Mouse (Mus musculus) stomach, postnatal 0 days (tissue): ENCODE measurements around the gene Calr. TPM values are rescaled to one million over a fixed set of nuclear protein-coding genes. Genes with fewer than 3 reads are reported as not detected.

Experiments used
- ATAC-seq: fragments of 200-750 bp; cut with Nextera tagmentation; 2 replicates; pipeline ENCODE4 v1.8.0; 2017; ENCODE audit not compliant: low FRiP score, low TSS enrichment
- DNase-seq: peaks from one replicate; pipeline ENCODE4 v3.0.0-alpha.2; 2016; ENCODE audit warnings: low spot score
- H3K27ac ChIP-seq: fragments of 300-500 bp; sonication (generic); replicated peaks from 2 replicates; pipeline ENCODE4 v1.5.1; 2014; ENCODE audit warnings: mild to moderate bottlenecking, control low read depth
- H3K27me3 ChIP-seq: fragments of 300-500 bp; sonication (generic); 2 replicates; pipeline ENCODE4 v1.6.1; 2014; ENCODE audit warnings: low read length; ENCODE audit not compliant: control insufficient read depth, insufficient read depth
- H3K36me3 ChIP-seq: fragments of 300-500 bp; sonication (generic); 2 replicates; pipeline ENCODE4 v1.6.1; 2014; ENCODE audit warnings: low read length, mixed read lengths; ENCODE audit not compliant: control insufficient read depth, insufficient read depth
- H3K4me1 ChIP-seq: fragments of 300-500 bp; sonication (generic); replicated peaks from 2 replicates; pipeline ENCODE4 v1.6.1; 2014; ENCODE audit warnings: antibody characterized with exemption; ENCODE audit not compliant: control insufficient read depth, insufficient read depth
- H3K4me2 ChIP-seq: fragments of 300-500 bp; sonication (generic); replicated peaks from 2 replicates; pipeline ENCODE4 v1.6.1; 2014; ENCODE audit warnings: low read depth, mild to moderate bottlenecking, control low read depth, moderate library complexity
- H3K4me3 ChIP-seq: fragments of 300-500 bp; sonication (generic); 2 replicates; pipeline ENCODE4 v1.5.1; 2014; ENCODE audit warnings: low read depth, low read length, control low read depth
- H3K9ac ChIP-seq: fragments of 300-500 bp; sonication (generic); 2 replicates; pipeline ENCODE4 v1.6.1; 2014; ENCODE audit warnings: mild to moderate bottlenecking, low read length, control low read depth, mixed read lengths
- H3K9me3 ChIP-seq: fragments of 300-500 bp; sonication (generic); 2 replicates; pipeline ENCODE4 v1.6.1; 2016; ENCODE audit warnings: low read length; ENCODE audit not compliant: control insufficient read depth
- CTCF ChIP-seq: IDR thresholded peaks from 2 replicates; pipeline ENCODE4 v1.5.1; 2016; ENCODE audit warnings: antibody characterized with exemption, low read depth, mild to moderate bottlenecking, moderate library complexity
- EP300 ChIP-seq: optimal IDR thresholded peaks from 2 replicates; pipeline ENCODE3; 2016; ENCODE audit warnings: antibody characterized with exemption
- WGBS: fragments of 180-500 bp; shearing (Covaris S2); extraction: QIAGEN DNeasy Blood & Tissue Kit; methylation state at CpG from one replicate; pipeline ENCODE4 v1.1.7; 2014; 5-methylcytosine and 5-hydroxymethylcytosine counted together
- polyA plus RNA-seq: library from polyadenylated mRNA; unstranded; fragments of >200 nt; fragmentation: Nextera tagmentation; extraction: Ambion mirVana; gene quantifications from 2 replicates; pipeline ENCODE4 v1.2.1, GENCODE M21; 2015

Gene Calr
- polyA plus RNA-seq: 522 and 537 TPM in 2 replicates

DNA sequence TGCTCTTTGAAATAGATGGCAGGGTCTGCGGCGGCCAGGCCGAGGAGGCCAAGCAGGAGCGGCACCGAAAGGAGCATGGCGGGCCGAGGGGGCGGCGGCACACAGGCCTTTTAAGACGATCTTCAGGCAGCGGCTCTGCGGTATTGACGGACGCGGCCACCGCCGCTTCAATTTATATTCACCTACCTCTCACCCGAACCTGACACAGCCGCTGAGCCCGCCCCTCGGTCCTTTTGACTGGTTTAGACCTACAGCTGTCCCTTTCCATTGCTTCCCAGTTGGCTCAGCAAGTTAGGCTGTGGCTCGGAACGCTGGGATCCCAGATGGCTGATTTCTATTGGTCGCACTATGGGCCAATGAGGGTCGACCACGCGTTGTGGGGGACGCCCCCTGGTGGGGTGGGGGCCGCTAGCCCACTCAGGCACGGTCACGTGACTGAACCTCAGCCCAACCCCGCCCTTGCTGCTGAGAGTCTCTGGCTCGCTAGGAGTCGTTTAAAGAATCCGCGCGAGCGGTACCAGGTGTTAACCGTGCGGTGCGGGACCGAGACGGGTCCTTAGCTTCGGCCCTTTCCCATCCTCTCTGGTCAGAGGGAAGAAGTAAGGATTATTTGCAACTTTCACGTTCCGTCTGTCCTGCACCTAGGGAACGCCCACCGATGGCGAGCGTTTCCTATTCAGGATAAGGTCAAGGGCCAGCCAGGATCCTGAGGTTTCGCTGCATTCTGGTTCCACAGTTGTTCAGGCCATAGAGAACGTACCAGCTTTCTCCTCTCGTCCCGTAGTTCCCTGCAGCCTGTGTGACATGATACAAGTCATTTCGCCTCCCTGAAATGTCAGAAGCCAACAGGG, at the start of gene Calr:
Gene Calr (minus strand): TSS at position 213 of the 851 bp plus-strand sequence.
- under 1% methylated on average over 54 of the region's 55 CpGs for WGBS
- ATAC-seq: peak; percentile 99
- DNase-seq: peak; percentile 100

DNA sequence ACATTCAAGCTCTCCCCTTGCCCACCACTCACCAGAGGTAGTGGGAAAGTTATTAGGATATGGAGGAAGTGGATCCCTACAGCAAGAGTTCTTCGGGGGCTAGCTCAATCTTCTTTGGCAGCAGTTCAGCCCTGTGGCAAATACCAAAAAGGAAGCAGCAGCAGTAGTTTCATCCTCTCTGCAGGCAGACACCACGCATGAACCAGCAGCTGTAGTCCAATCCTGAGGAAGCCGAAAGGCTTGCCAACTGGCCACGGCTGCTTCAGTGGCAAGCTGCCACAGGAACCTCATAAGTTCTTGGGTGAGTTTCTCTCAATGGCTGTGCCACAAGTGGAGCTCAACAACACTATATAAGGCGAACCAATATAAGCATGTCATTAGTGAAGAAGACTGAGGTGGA, 49.2 kb upstream of the Calr start:
- Histone ChIP-seq H3K9ac (no peak overlapping the region), H3K36me3 (no peaks in the 10 kb centered on the region; the same call in 1 of the 2 replicates), H3K9me3 (no peaks in the 10 kb centered on the region), H3K27me3 (no peaks in the 10 kb centered on the region), H3K4me2 (no peak overlapping the region), H3K4me3 (no peak overlapping the region), H3K27ac (no peak overlapping the region), H3K4me1 (0 out of 2 replicates have a peak, but pooled peaks cover 5% of the 10 kb centered on the region)
- TF ChIP-seq EP300 (no peak), CTCF (no peak)
- ATAC-seq (no peak), DNase-seq (no peak)
- 88% methylated on average over 5 of the region's 5 CpGs for WGBS

More for the DNA sequence above, at the start of gene Calr:
- Histone ChIP-seq H3K27ac (peak within 1 kb of the TSS; percentile 85), H3K4me2 (peak within 1 kb of the TSS; percentile 91), H3K36me3 (peaks cover 23% of the 10 kb centered on the region), H3K4me3 (peak within 1 kb of the TSS; percentile 85), H3K9me3 (no peaks in the 10 kb centered on the region), H3K4me1 (peaks cover 7% of the 10 kb centered on the region; the same call in 1 of the 2 replicates), H3K9ac (peak within 1 kb of the TSS; percentile 89), H3K27me3 (no peaks in the 10 kb centered on the region)
- no peak for TF ChIP-seq EP300
- TF ChIP-seq CTCF: peak; percentile 37

- peak within 1 kb of the TSS; percentile 70 for H3K9ac ChIP-seq
- H3K4me3 ChIP-seq: peak within 1 kb of the TSS; percentile 60
- H3K4me2 ChIP-seq: peak within 1 kb of the TSS; percentile 96
- no peaks in the 10 kb centered on the region for H3K27me3 ChIP-seq
- DNase-seq (peak; percentile 94), ATAC-seq (peak; percentile 98)
- H3K27ac ChIP-seq: no peak within 1 kb of the TSS
- peaks cover 3% of the 10 kb centered on the region; the same call in 1 of the 2 replicates for H3K36me3 ChIP-seq
- 0 out of 2 replicates have a peak, but pooled peaks cover 5% of the 10 kb centered on the region for H3K4me1 ChIP-seq
- H3K9me3 ChIP-seq: no peaks in the 10 kb centered on the region
- TF ChIP-seq EP300 (no peak), CTCF (peak; percentile 34)
- under 1% methylated on average over 11 of the region's 11 CpGs for WGBS
These were observed 47.0 kb upstream of the Calr start, which contains the start of gene Gcdh for GRCm38 (mm10) chr8:84893709-84894134. Gene Gcdh, minus strand, starts transcription at chr8:84893921.

- H3K4me3 ChIP-seq: peak overlapping the region; percentile 60
- H3K27me3 ChIP-seq: no peaks in the 10 kb centered on the region
- H3K4me2 ChIP-seq: peak overlapping the region; percentile 96
- WGBS: 11% methylated on average over 31 of the region's 31 CpGs
- TF ChIP-seq CTCF: no peak
- no peak for TF ChIP-seq EP300
- H3K36me3 ChIP-seq: peaks cover 5% of the 10 kb centered on the region; the same call in 1 of the 2 replicates
- no peak for DNase-seq
- no peak overlapping the region for H3K27ac ChIP-seq
- no peaks in the 10 kb centered on the region for H3K9me3 ChIP-seq
- ATAC-seq: no peak; the same call in 1 of the 2 replicates
- 0 out of 2 replicates have a peak, but pooled peaks cover 5% of the 10 kb centered on the region for H3K4me1 ChIP-seq
- H3K9ac ChIP-seq: peak overlapping the region; percentile 70
These were observed 46.4 kb upstream of the Calr start for GRCm38 (mm10) chr8:84892993-84893708.

DNA sequence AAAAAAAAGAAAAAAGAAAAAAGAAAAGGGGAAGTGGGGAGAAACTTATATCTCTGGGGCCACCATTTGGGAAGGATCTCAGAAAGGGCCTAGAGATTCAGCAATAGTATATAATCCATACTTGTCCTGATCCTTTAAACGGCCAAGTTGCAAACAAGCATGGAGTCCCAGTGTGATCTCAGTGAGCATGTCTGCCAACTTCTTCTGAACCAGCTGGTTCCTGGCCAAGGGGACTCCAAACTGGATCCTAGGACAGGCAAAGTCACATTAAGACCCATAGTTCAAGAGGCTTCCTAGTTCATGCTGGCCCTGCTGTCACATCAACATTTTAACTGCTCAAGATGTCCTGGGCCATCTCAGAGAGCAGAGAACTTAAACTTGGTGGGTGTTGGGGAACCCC, 42.4 kb upstream of the Calr start:
- Histone ChIP-seq H3K9ac (no peak overlapping the region), H3K4me3 (no peak overlapping the region), H3K27me3 (no peaks in the 10 kb centered on the region), H3K27ac (no peak overlapping the region), H3K4me2 (no peak overlapping the region), H3K9me3 (no peaks in the 10 kb centered on the region), H3K36me3 (peaks cover 10% of the 10 kb centered on the region; the same call in 1 of the 2 replicates), H3K4me1 (0 out of 2 replicates have a peak, but pooled peaks cover 5% of the 10 kb centered on the region)
- DNase-seq (no peak), ATAC-seq (no peak)
- 72% methylated on average over 1 of the region's 1 CpGs for WGBS
- TF ChIP-seq EP300 (no peak), CTCF (no peak)
